Mouse (Mus musculus): ENCODE measurements around the gene Hmcn1. TPM values are rescaled to one million over a fixed set of nuclear protein-coding genes. Genes with fewer than 3 reads are reported as not detected.

Gene Hmcn1
- polyA plus RNA-seq, 1 experiment from 2014 or later, result 0.28 TPM

DNA sequence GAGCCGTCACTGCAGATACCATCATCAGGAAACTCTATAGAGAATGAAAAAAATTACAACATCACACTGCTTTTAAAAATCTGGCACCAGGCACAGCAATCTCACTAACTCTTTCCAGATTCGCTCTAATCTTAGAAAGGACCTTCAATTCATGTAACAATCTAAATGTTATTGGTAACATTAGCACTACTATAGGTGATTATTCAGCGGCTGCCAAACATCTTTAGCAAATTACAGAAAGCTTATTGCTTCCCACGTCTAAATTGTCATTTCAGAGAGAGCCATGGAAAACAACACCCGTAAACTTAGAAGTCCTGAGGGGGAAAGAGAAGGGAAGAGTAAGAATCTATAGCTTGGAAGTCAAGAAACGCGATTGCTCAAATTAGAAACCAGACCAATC, 163.4 kb downstream of the Hmcn1 start:
- no peak for DNase-seq (ENCODE audit: low read depth, low spot score)
- ChIA-PET POLR2A (no interaction called here), CTCF (no interaction called here)
- no peak for TF ChIP-seq CTCF (IDR thresholded peaks at IDR 0.05)
- no peaks in the 10 kb centered on the region for H3K27me3 ChIP-seq
- ATAC-seq, result no peak
- in situ Hi-C loops (cut with MboI; ENCODE audit: low pct_unique_long_range_greater_than_20kb), result no loop called here

DNA sequence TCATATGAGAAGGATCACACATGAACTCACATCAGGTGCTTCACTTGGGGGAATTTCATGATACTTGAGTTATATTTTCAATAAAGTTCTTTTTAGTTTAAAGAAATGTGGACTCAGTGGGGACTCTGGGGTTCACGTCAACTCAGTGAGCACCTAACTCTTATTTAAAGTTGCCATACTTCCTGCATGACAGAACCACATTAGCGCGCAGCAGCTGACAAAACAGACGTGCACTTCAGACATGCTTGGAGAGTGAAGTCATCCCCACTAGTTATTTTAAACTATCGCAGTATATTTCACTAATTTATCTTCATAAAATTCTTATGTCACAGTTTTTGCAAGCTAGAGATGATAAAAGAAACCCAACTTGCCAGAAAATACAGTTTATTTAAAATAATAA, 166.1 kb downstream of the Hmcn1 start:
- no peak for TF ChIP-seq CTCF (IDR thresholded peaks at IDR 0.05)
- ChIA-PET POLR2A (interaction anchor here (0.6 kb wide), 1 partner anchor 117 kb away, joined by 4 read pairs; no protein-coding TSS in a partner anchor), CTCF (interaction anchor here (1.5 kb wide), 1 partner anchor 126 kb away, joined by 3 read pairs; no protein-coding TSS in a partner anchor)
- no peak for ATAC-seq
- no peak for DNase-seq (ENCODE audit: low read depth, low spot score)
- in situ Hi-C loops (cut with MboI; ENCODE audit: low pct_unique_long_range_greater_than_20kb), result no loop called here
- H3K27me3 ChIP-seq, result no peaks in the 10 kb centered on the region

DNA sequence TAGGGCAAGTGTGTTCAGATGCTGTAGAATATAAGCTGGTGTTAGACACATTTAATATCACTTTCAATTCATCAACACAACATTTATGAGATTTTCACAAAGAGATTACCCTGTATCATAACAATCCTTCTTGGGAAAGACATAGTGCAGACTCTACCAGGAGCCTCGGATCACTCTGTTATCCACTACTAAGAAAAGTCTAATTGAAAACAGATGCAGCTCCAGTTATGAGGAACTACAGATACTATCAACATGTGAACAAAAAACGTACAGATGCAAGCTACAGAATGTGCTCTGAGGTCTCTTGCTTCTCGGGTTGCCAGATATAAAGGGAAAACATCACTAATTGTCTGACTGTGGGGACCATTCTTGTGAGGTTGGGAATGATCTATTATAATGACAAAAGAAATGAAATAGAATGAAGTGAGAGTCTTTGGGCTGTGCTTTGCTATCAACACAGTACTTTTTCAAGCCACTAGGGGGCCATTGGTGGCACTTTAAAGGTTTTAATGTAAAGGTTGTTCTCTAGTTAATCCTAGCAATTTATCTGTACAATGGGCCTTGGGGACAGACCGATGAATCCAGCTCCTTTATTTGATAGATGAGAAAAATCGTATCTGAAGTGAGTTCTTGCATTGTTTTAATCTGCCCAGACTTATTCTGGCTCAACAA, 168.8 kb downstream of the Hmcn1 start:
- in situ Hi-C loops (cut with MboI; ENCODE audit: low pct_unique_long_range_greater_than_20kb), result no loop called here
- DNase-seq (ENCODE audit: low read depth, low spot score) (no peak), ATAC-seq (no peak)
- POLR2A ChIA-PET, result no interaction called here
- CTCF ChIA-PET, result interaction anchor here (1.3 kb wide), 2 partner anchors 187 to 221 kb away, joined by 3 read pairs; no protein-coding TSS in a partner anchor
- H3K27me3 ChIP-seq, result no peaks in the 10 kb centered on the region
- no peak for TF ChIP-seq CTCF (IDR thresholded peaks at IDR 0.05)

DNA sequence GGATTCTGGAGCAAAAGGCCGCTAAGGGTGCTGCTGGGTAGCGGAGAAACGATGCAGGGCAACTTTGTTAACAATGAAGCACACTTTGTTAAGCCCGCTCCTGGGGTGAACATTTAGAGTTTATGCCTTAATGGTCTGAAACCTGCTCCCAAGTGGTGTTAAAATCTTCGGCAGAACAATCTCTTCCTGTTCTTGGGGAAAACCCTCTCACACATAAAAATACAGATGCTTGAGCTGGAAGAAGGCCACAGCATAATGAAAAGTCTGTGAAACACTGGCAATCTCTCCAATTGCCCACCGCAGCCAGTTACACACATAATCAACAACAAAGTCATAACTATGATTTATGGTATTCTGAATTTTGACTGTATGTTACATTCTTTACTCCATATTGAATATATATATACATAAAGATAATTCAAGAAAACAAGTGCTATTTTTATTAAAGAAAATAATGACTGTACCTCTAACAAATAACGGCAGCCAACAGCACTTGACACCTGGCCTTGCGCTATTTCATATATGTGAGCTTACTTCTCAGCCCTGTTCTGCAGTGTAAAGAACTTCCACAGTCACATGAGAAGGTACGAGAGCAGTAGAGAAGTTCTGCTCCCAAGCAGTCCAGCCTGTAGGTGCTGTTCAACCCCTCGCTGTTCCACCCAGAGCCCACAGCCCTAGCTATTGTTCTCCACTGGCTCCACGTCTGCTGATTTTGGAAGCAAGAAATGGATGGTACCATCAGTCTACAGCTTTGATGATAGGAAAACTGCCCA, 177.0 kb downstream of the Hmcn1 start:
- TF ChIP-seq CTCF (IDR thresholded peaks at IDR 0.05), result no peak
- ChIA-PET POLR2A (no interaction called here), CTCF (no interaction called here)
- in situ Hi-C loops (cut with MboI; ENCODE audit: low pct_unique_long_range_greater_than_20kb), result no loop called here
- no peak for DNase-seq (ENCODE audit: low read depth, low spot score)
- no peak for ATAC-seq
- H3K27me3 ChIP-seq, result no peaks in the 10 kb centered on the region

DNA sequence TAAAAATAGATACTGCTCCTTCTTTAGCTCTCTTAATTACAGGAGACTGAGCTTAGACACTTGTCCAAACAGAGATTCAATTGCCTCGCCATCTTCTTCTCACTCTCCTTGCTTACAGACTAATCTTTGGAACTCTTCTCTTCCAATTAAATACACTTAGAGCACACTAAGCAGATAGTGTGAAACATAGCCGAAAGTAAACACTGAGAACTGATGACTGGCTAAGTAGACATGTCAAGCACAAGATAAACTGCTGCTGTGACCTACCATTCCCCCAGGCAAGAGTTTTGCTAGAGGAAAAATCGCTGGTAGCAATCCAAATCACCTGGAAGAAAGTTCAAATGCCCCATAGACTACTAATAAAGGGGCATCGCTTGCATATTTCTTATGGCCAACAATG, 178.3 kb downstream of the Hmcn1 start:
- in situ Hi-C loops (cut with MboI; ENCODE audit: low pct_unique_long_range_greater_than_20kb), result no loop called here
- CTCF ChIA-PET, result no interaction called here
- TF ChIP-seq CTCF (IDR thresholded peaks at IDR 0.05), result no peak
- DNase-seq (ENCODE audit: low read depth, low spot score) (no peak), ATAC-seq (no peak)
- no peaks in the 10 kb centered on the region for H3K27me3 ChIP-seq
- POLR2A ChIA-PET, result no interaction called here

DNA sequence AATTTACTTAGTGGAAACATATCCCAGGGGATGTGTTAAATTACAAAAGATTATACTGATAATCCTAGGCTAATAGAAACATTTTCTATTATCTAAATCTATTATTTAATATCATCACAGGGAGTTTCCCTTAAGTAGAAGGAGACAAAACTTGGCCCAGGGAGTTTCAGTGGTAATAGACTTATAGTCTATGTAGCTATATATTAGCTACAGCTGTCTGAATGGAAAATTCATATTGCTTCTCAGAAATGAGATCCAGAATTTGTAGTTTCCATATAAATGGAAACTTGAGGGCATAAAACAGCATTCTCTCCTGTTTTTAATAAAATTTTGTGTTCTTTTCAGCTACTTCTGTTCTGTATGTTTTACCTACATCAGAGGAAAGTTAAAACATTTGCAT, 179.9 kb downstream of the Hmcn1 start:
- DNase-seq (ENCODE audit: low read depth, low spot score) (no peak), ATAC-seq (no peak)
- ChIA-PET CTCF (no interaction called here), POLR2A (no interaction called here)
- H3K27me3 ChIP-seq, result no peaks in the 10 kb centered on the region
- in situ Hi-C loops (cut with MboI; ENCODE audit: low pct_unique_long_range_greater_than_20kb), result no loop called here
- no peak for TF ChIP-seq CTCF (IDR thresholded peaks at IDR 0.05)

DNA sequence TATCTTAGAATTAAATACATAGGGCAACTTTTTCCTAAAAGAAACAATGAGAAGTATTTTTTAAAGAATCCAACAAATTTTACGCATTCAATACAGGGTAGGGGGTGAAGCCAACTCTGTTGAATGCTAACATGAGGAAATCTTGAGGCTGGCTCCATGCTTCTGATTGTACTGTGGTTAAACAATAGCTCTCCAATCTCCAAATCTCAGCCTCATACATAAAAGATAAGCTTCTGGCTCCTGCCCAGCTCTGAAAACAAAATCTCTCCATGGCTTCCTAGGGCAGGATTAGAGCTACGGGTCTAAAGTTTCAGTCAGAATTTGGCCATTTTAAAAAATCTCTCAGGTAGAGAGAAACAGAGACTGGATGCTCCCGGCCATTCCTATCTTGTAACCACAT, 186.4 kb downstream of the Hmcn1 start:
- ChIA-PET POLR2A (no interaction called here), CTCF (interaction anchor here (1.3 kb wide), 1 partner anchor 10 kb away, joined by 3 read pairs; no protein-coding TSS in a partner anchor)
- DNase-seq (ENCODE audit: low read depth, low spot score), result no peak
- no peak for TF ChIP-seq CTCF (IDR thresholded peaks at IDR 0.05)
- no peaks in the 10 kb centered on the region for H3K27me3 ChIP-seq
- in situ Hi-C loops (cut with MboI; ENCODE audit: low pct_unique_long_range_greater_than_20kb), result no loop called here
- ATAC-seq, result no peak

DNA sequence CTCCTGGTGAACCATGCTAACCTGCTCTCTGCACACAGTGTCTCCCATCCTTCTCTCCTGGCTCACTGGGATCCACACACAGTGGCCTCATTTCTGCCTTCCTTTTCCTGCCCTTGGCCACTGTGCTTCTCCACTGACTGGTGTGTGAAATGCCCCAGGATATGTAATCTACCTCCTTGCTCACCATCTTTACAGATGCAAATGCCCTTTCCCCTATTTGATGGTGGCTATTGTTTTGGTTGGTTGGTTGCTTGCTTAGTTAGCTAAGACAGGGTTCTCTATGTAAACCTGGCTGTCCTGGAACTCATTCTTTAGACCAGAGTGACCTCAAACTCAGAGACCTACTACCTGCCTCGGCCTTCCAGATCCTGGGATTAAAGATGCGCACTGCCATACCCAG, 187.8 kb downstream of the Hmcn1 start:
- POLR2A ChIA-PET, result no interaction called here
- ATAC-seq (no peak), DNase-seq (ENCODE audit: low read depth, low spot score) (no peak)
- in situ Hi-C loops (cut with MboI; ENCODE audit: low pct_unique_long_range_greater_than_20kb), result no loop called here
- TF ChIP-seq CTCF (IDR thresholded peaks at IDR 0.05), result no peak
- H3K27me3 ChIP-seq, result no peaks in the 10 kb centered on the region
- CTCF ChIA-PET, result no interaction called here

DNA sequence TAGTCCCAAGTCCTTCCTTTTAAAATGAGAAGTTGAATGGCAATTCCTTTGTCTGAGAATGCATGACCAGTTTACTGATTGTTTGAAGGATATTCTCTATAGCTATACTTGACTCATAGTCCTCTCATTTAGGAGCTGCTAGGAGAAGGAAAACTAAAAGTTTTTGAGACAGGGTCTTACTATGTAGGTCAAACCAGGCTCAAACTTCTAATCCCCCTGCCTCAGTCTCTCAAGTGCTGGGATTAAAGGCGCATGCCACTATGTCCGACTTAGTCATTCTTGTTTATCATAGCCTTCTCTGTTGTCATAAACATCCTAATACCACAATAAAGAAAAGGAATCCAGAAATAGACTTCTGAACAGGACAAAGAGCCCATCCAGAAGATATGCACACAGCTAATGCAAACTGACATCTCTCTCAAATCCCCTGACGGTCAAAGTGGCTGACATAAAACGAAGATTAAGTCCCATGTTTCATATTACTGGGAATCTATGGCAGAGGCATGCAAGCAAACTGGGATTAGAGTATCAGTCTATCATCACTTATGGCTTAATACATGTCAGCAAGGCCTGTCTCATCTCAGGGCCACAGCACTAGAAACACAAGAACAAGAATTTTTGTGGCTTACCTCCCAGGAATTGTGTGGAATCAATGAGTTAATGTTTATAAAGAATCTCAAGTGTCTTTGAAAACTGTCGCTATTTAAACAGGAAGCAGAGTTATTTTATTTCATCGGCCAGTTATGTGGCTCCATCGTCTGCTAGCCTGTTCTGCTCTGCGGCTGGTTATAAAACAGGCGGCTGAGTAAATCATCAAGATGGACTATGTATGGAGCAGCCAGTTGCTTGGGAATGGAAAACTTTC, 188.8 kb downstream of the Hmcn1 start:
- H3K27me3 ChIP-seq, result no peaks in the 10 kb centered on the region
- DNase-seq (ENCODE audit: low read depth, low spot score), result peak; percentile 89
- ATAC-seq, result peak; percentile 91
- TF ChIP-seq CTCF (IDR thresholded peaks at IDR 0.05), result peak; percentile 9
- in situ Hi-C loops (cut with MboI; ENCODE audit: low pct_unique_long_range_greater_than_20kb), result no loop called here
- POLR2A ChIA-PET, result interaction anchor here (0.6 kb wide), 1 partner anchor 539 kb away, joined by 4 read pairs; no protein-coding TSS in a partner anchor
- CTCF ChIA-PET, result no interaction called here

DNA sequence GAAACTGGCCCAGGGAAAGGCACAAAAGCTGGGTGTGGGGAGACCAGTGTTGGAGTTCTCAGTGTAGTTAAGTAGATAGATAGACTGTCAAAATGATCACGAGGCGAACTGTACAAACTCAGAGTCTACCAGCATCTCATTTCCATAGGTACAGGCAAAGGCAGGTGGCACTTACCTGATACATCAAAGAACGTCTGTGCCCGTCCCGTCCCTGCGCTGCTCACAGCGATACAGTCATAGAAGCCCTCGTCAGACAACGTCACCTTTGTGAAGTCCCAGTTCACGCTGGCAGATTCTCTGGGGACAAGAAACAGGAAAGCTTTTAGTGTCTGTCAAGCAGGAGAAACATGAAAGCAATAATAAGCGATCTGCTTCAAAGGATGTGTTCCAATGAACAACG, 190.6 kb downstream of the Hmcn1 start:
- TF ChIP-seq CTCF (IDR thresholded peaks at IDR 0.05), result no peak
- ChIA-PET CTCF (interaction anchor here (1.1 kb wide), 1 partner anchor 17 kb away, joined by 3 read pairs; no protein-coding TSS in a partner anchor), POLR2A (no interaction called here)
- DNase-seq (ENCODE audit: low read depth, low spot score) (no peak), ATAC-seq (no peak)
- no peaks in the 10 kb centered on the region for H3K27me3 ChIP-seq
- in situ Hi-C loops (cut with MboI; ENCODE audit: low pct_unique_long_range_greater_than_20kb), result no loop called here

All from Patski (cell line).